Mouse (Mus musculus): ENCODE data around the gene Ptprt.

DNA sequence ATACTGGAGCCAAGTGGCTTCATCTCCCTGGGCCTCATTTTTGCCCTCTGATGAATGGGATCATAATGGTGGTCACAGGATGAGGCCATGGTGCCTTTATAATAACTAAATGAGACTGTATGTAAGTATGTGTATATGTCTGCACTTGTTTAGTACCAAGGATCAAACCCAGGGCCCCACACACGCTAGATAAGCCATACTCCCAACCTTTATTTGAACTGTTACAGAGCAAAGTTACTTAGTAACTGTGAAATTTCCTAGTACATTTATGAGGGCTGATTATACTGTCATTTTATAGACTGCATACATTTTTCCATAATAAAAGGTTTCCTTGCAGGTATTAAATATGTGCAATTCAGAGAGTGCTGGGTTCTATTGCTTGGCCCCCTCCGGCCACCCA, 49.5 kb upstream of the Ptprt start:
- TF ChIP-seq ZNF384 (IDR thresholded peaks at IDR 0.05; ENCODE audit: low read depth, low read length) (no peak), HCFC1 (IDR thresholded peaks at IDR 0.05; ENCODE audit: low read depth, low read length) (no peak)

Measured in CH12.LX (cell line).